Mouse (Mus musculus): ENCODE data around the gene Kpna7. TPM values are rescaled to one million over a fixed set of nuclear protein-coding genes. Genes with fewer than 3 reads are reported as not detected.

Kpna7 gene
- polyA plus RNA-seq, 1 experiment, result not detected

DNA sequence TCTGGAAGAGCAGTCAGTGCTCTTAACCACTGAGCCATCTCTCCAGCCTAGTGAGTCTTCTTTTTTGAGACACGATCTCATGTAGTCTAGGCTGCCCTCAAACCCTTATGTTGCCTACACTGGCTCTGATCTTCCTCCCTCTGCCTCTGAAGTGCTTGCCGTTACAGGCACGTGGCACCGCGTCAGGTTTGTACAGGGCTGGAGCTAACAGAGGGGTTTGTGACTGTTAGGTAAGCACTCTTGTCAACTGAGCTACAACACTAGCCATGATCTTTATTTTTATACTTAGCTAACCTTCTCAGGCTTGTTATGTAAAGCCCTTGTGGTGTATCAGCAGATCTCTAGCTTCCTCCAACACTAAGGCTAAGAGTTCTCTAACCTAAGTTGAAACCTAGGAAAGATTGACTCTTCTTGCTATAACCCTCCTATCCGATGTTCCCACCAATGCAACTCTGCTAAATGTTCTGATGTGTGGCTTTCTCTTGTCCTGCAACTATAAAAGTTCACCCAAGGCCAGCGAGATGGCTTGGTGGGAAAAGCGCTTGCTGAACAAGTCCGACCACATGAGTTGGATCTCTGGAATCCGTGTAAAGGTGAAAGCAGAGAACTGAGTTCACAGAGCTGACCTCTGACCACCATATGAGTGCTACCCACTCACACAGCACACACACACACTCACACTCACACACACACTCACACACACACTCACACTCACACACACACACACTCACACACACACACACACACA is 1.8 kb downstream of the Kpna7 start:
- peaks cover 7% of the 10 kb centered on the region for H3K27me3 ChIP-seq (ENCODE audit: control insufficient read depth, insufficient read depth, insufficient read length)
- TF ChIP-seq POLR2AphosphoS2 (IDR thresholded peaks at IDR 0.05; ENCODE audit: insufficient read length, low read depth), result no peak
- no peak for TF ChIP-seq TCF12 (IDR thresholded peaks at IDR 0.05; ENCODE audit: insufficient read depth, poor library complexity, severe bottlenecking)
- TF ChIP-seq E2F4 (IDR thresholded peaks at IDR 0.05; ENCODE audit: insufficient read depth), result no peak
- TF ChIP-seq MYOD1 (IDR thresholded peaks at IDR 0.05; ENCODE audit: control insufficient read depth in 1 of 3, insufficient read length in 2 of 3, low read depth in 2 of 3), result no peak
- TF ChIP-seq POLR2A (IDR thresholded peaks at IDR 0.05; ENCODE audit: insufficient read length, low read depth), result no peak
- TF ChIP-seq CEBPB (IDR thresholded peaks at IDR 0.05; ENCODE audit: insufficient read depth, poor library complexity, severe bottlenecking), result no peak
- H3ac ChIP-seq (ENCODE audit: control insufficient read depth, insufficient read length), result no peak overlapping the region
- H3K4me2 ChIP-seq (ENCODE audit: low read depth), result no peak overlapping the region
- peaks cover 32% of the 10 kb centered on the region for H3K79me2 ChIP-seq (ENCODE audit: control insufficient read depth, insufficient read depth)
- H3K4me3 ChIP-seq, result no peak overlapping the region
- no peaks in the 10 kb centered on the region for H3K36me3 ChIP-seq (ENCODE audit: control insufficient read depth, insufficient read depth)

GRCm38 (mm10) chr5:145075081-145075480 is 8.7 kb downstream of the Kpna7 start:
- Histone ChIP-seq H3K79me2 (ENCODE audit: control insufficient read depth, insufficient read depth) (no peaks in the 10 kb centered on the region), H3K36me3 (ENCODE audit: control insufficient read depth, insufficient read depth) (no peaks in the 10 kb centered on the region), H3K4me3 (no peak overlapping the region), H3ac (ENCODE audit: control insufficient read depth, insufficient read length) (no peak overlapping the region), H3K27me3 (ENCODE audit: control insufficient read depth, insufficient read depth, insufficient read length) (peaks cover 12% of the 10 kb centered on the region), H3K4me2 (ENCODE audit: low read depth) (no peak overlapping the region)
- TF ChIP-seq CEBPB (IDR thresholded peaks at IDR 0.05; ENCODE audit: insufficient read depth, poor library complexity, severe bottlenecking), result no peak
- TF ChIP-seq USF1 (IDR thresholded peaks at IDR 0.05; ENCODE audit: low read depth), result no peak

GRCm38 (mm10) chr5:145071342-145071741 is 12.5 kb downstream of the Kpna7 start:
- TF ChIP-seq TCF12 (IDR thresholded peaks at IDR 0.05; ENCODE audit: insufficient read depth, poor library complexity, severe bottlenecking) (no peak), CEBPB (IDR thresholded peaks at IDR 0.05; ENCODE audit: insufficient read depth, poor library complexity, severe bottlenecking) (no peak), POLR2AphosphoS2 (IDR thresholded peaks at IDR 0.05; ENCODE audit: insufficient read length, low read depth) (no peak), TCF3 (IDR thresholded peaks at IDR 0.05; ENCODE audit: insufficient read length, low read depth) (no peak), USF1 (IDR thresholded peaks at IDR 0.05; ENCODE audit: low read depth) (no peak), POLR2A (IDR thresholded peaks at IDR 0.05; ENCODE audit: insufficient read length, low read depth) (no peak), MYOD1 (IDR thresholded peaks at IDR 0.05; ENCODE audit: control insufficient read depth in 1 of 3, insufficient read length in 2 of 3, low read depth in 2 of 3) (no peak), SRF (IDR thresholded peaks at IDR 0.05; ENCODE audit: control insufficient read depth, insufficient read length, low read depth) (no peak), MAX (IDR thresholded peaks at IDR 0.05; ENCODE audit: low read depth) (no peak), E2F4 (IDR thresholded peaks at IDR 0.05; ENCODE audit: insufficient read depth) (no peak)
- Histone ChIP-seq H3K79me2 (ENCODE audit: control insufficient read depth, insufficient read depth) (no peaks in the 10 kb centered on the region), H3ac (ENCODE audit: control insufficient read depth, insufficient read length) (no peak overlapping the region), H3K36me3 (ENCODE audit: control insufficient read depth, insufficient read depth) (no peaks in the 10 kb centered on the region), H3K27me3 (ENCODE audit: control insufficient read depth, insufficient read depth, insufficient read length) (peaks cover 5% of the 10 kb centered on the region), H3K4me2 (ENCODE audit: low read depth) (no peak overlapping the region), H3K4me3 (no peak overlapping the region)

DNA sequence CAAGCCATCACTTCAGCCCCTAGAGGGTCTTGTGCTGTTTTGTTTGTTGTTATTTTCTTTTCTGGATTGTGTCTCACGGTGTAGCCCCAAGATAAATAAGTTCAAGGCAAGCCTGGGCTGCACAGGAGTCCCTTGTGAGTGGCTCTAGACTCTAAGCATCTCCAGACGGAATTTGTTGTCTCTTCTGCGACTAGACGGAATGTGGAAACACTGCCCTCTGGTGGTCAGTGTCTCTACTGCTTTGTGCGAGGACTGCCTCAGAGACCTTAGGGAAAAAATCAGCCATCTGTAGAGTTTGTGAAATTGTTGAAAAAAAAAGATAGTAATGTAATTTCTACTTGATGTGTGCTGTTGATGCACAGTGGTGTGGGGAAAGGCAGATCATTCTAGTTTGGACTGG is 14.1 kb downstream of the Kpna7 start:
- Histone ChIP-seq H3K36me3 (ENCODE audit: control insufficient read depth, insufficient read depth) (no peaks in the 10 kb centered on the region), H3K27me3 (ENCODE audit: control insufficient read depth, insufficient read depth, insufficient read length) (peaks cover 5% of the 10 kb centered on the region), H3ac (ENCODE audit: control insufficient read depth, insufficient read length) (no peak overlapping the region), H3K4me3 (no peak overlapping the region), H3K79me2 (ENCODE audit: control insufficient read depth, insufficient read depth) (no peaks in the 10 kb centered on the region), H3K4me2 (ENCODE audit: low read depth) (no peak overlapping the region)
- TF ChIP-seq REST (IDR thresholded peaks at IDR 0.05; ENCODE audit: insufficient read depth, insufficient read length) (no peak), MAX (IDR thresholded peaks at IDR 0.05; ENCODE audit: low read depth) (no peak), SRF (IDR thresholded peaks at IDR 0.05; ENCODE audit: control insufficient read depth, insufficient read length, low read depth) (no peak), CEBPB (IDR thresholded peaks at IDR 0.05; ENCODE audit: insufficient read depth, poor library complexity, severe bottlenecking) (no peak), USF1 (IDR thresholded peaks at IDR 0.05; ENCODE audit: low read depth) (no peak), MYOD1 (IDR thresholded peaks at IDR 0.05; ENCODE audit: control insufficient read depth in 1 of 3, insufficient read length in 2 of 3, low read depth in 2 of 3) (no peak), POLR2A (IDR thresholded peaks at IDR 0.05; ENCODE audit: insufficient read length, low read depth) (no peak), E2F4 (IDR thresholded peaks at IDR 0.05; ENCODE audit: insufficient read depth) (no peak), TCF3 (IDR thresholded peaks at IDR 0.05; ENCODE audit: insufficient read length, low read depth) (no peak), MYOG (IDR thresholded peaks at IDR 0.05; ENCODE audit: control insufficient read depth in 1 of 3, insufficient read depth in 1 of 3, insufficient read length in 2 of 3, low read depth in 2 of 3) (no peak), POLR2AphosphoS2 (IDR thresholded peaks at IDR 0.05; ENCODE audit: insufficient read length, low read depth) (no peak), TCF12 (IDR thresholded peaks at IDR 0.05; ENCODE audit: insufficient read depth, poor library complexity, severe bottlenecking) (no peak)

DNA sequence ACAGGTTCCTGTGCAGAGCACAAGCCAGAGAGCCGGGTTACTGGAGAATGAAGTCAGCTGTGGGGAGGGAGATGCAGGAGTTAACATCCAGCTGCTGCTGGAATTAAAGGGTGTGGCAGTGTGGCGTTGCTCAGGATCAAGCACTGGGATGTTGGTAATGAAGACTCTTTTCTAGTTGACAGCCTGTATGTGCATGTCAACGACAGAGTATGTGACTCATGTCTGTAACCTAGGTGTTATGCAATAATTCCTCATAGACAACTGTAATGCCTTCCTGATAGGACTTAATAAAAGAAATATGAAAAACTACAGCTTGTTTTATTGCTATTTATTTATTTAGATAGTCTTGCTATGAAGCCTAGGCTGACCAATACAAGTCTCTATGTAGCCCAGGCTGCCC is 15.0 kb downstream of the Kpna7 start:
- Histone ChIP-seq H3K36me3 (ENCODE audit: control insufficient read depth, insufficient read depth) (no peaks in the 10 kb centered on the region), H3K27me3 (ENCODE audit: control insufficient read depth, insufficient read depth, insufficient read length) (peaks cover 5% of the 10 kb centered on the region), H3K79me2 (ENCODE audit: control insufficient read depth, insufficient read depth) (no peaks in the 10 kb centered on the region), H3ac (ENCODE audit: control insufficient read depth, insufficient read length) (no peak overlapping the region), H3K4me3 (no peak overlapping the region), H3K4me2 (ENCODE audit: low read depth) (no peak overlapping the region)
- TF ChIP-seq USF1 (IDR thresholded peaks at IDR 0.05; ENCODE audit: low read depth), result no peak
- no peak for TF ChIP-seq POLR2AphosphoS2 (IDR thresholded peaks at IDR 0.05; ENCODE audit: insufficient read length, low read depth)
- no peak for TF ChIP-seq MYOG (IDR thresholded peaks at IDR 0.05; ENCODE audit: control insufficient read depth in 1 of 3, insufficient read depth in 1 of 3, insufficient read length in 2 of 3, low read depth in 2 of 3)
- no peak for TF ChIP-seq POLR2A (IDR thresholded peaks at IDR 0.05; ENCODE audit: insufficient read length, low read depth)
- no peak for TF ChIP-seq MAX (IDR thresholded peaks at IDR 0.05; ENCODE audit: low read depth)
- peak; percentile 41; the same call in 1 of the 2 replicates for TF ChIP-seq CEBPB (IDR thresholded peaks at IDR 0.05; ENCODE audit: insufficient read depth, poor library complexity, severe bottlenecking)
